Comparison of ENCODE assay signal across 9 mouse cellular contexts in genomic region chr11:20896277-20897123, GRCm38 (mm10).
DNase-seq lines count a peak whose midpoint lies in the region; ATAC-seq and TF ChIP-seq lines count a peak whose summit lies in the region.
"Had no signal": no experiment of that assay in that cellular context is flagged by ENCODE, and none has a peak within 500 bp of the region (broad histone marks: within the 10 kb centered on the region; RNA-seq: fewer than 3 reads in every experiment).

No protein-coding gene starts in this region.

- TF ChIP-seq CTCF in cerebellum, adult 2 months (IDR thresholded peaks at IDR 0.05; ENCODE audit: borderline replicate concordance, insufficient read depth, low read depth, low read length), result no peak

- no peak overlapping the region for H3K4me2 ChIP-seq in lung, embryonic 16.5 days (ENCODE audit: low read depth, low read length)
- H3K4me2 ChIP-seq: limb, embryonic 12.5 days had no signal

- DNase-seq in spleen, postnatal 10 days (ENCODE audit: low spot score in 2 of 2), result peak; percentile 23 to 59
- no peak for DNase-seq in spleen, postnatal 36 days (ENCODE audit: low spot score in 2 of 2)
- DNase-seq in gastrocnemius, postnatal 10 days, result peak; percentile 61
- DNase-seq in kidney, adult 11 months, result peak; percentile 52
- DNase-seq in urinary bladder, postnatal 25 days (ENCODE audit: low spot score), result peak; percentile 75
- DNase-seq in cerebellum, adult 2 months, result no peak
- DNase-seq in right cerebral cortex, postnatal 10 days (ENCODE audit: low spot score in 2 of 2), result no peak

- TF ChIP-seq POLR2A in cerebellum, adult 2 months (IDR thresholded peaks at IDR 0.05; ENCODE audit: borderline replicate concordance, insufficient read depth, low read length), result no peak

- peak overlapping the region; percentile 51 for H3K27ac ChIP-seq in lung, embryonic 16.5 days (ENCODE audit: low read length)
- no peak overlapping the region for H3K27ac ChIP-seq in cerebellum, adult 2 months (ENCODE audit: insufficient read depth, low read length)
- H3K27ac ChIP-seq: limb, embryonic 12.5 days had no signal

- no peaks in the 10 kb centered on the region for H3K36me3 ChIP-seq in lung, embryonic 16.5 days (ENCODE audit: control insufficient read depth, insufficient read depth, low read length)
- H3K36me3 ChIP-seq: limb, embryonic 12.5 days had no signal

- ATAC-seq in lung, embryonic 16.5 days (ENCODE audit: low read depth), result peak; percentile 87

- no peak overlapping the region for H3K4me3 ChIP-seq in lung, embryonic 16.5 days (ENCODE audit: low read length)
- H3K4me3 ChIP-seq in cerebellum, adult 2 months (replicated peaks; ENCODE audit: insufficient read depth, low read depth, low read length), result no peak overlapping the region
- H3K4me3 ChIP-seq: limb, embryonic 12.5 days had no signal

- H3K4me1 ChIP-seq in lung, embryonic 16.5 days (replicated peaks; ENCODE audit: control insufficient read depth, insufficient read depth, low read length), result peaks cover 24% of the 10 kb centered on the region
- no peaks in the 10 kb centered on the region for H3K4me1 ChIP-seq in cerebellum, adult 2 months (ENCODE audit: control insufficient read depth, insufficient read depth, low read length)
- H3K4me1 ChIP-seq: limb, embryonic 12.5 days had no signal

- H3K9ac ChIP-seq in lung, embryonic 16.5 days (ENCODE audit: low read length), result no peak overlapping the region; the same call in 1 of the 2 replicates
- H3K9ac ChIP-seq: limb, embryonic 12.5 days had no signal

- 38% methylated on average over 11 of the region's 11 CpGs for WGBS in lung, embryonic 16.5 days
- 32% methylated on average over 11 of the region's 11 CpGs for WGBS in cerebellum, adult 2 months

- no peaks in the 10 kb centered on the region for H3K27me3 ChIP-seq in lung, embryonic 16.5 days (ENCODE audit: control insufficient read depth, insufficient read depth, low read depth, low read length)
- no peaks in the 10 kb centered on the region for H3K27me3 ChIP-seq in cerebellum, adult 2 months (ENCODE audit: control insufficient read depth, insufficient read depth, low read length)
- H3K27me3 ChIP-seq: limb, embryonic 12.5 days had no signal

- H3K9me3 ChIP-seq in lung, embryonic 16.5 days (ENCODE audit: control insufficient read depth, low read length), result no peaks in the 10 kb centered on the region
- H3K9me3 ChIP-seq: limb, embryonic 12.5 days had no signal

Comparison
In these comparisons a context has a peak if more than half of its experiments do, and no peak if none do; other contexts are left out.
1. DNase-seq: peak in spleen, postnatal 10 days (2 of 2), gastrocnemius, postnatal 10 days (single experiment), kidney, adult 11 months (single experiment) and urinary bladder, postnatal 25 days (single experiment); none in spleen, postnatal 36 days (0 of 2), cerebellum, adult 2 months (0 of 2) and right cerebral cortex, postnatal 10 days (0 of 2).